Mouse (Mus musculus) testis, adult 2 months (tissue): ENCODE data around the gene Strip1. TPM values are rescaled to one million over a fixed set of nuclear protein-coding genes. Genes with fewer than 3 reads are reported as not detected.

Source experiments
- H3K27ac ChIP-seq: fragments of 200-500 bp; 2 replicates; pipeline ENCODE4 v1.5.1; 2012; ENCODE audit warnings: low read depth, low read length; ENCODE audit not compliant: control insufficient read depth, insufficient read depth
- H3K27me3 ChIP-seq: fragments of 200-500 bp; 2 replicates; pipeline ENCODE4 v1.6.1; 2012; ENCODE audit warnings: mild to moderate bottlenecking, low read length, moderate library complexity; ENCODE audit not compliant: control insufficient read depth, insufficient read depth
- H3K36me3 ChIP-seq: fragments of 200-500 bp; 2 replicates; pipeline ENCODE4 v1.6.1; 2012; ENCODE audit warnings: mild to moderate bottlenecking, low read length; ENCODE audit not compliant: control insufficient read depth, insufficient read depth
- H3K4me1 ChIP-seq: fragments of 200-500 bp; 2 replicates; pipeline ENCODE4 v1.6.1; 2012; ENCODE audit warnings: low read length; ENCODE audit not compliant: control insufficient read depth, insufficient read depth
- H3K4me3 ChIP-seq: fragments of 200-500 bp; 2 replicates; pipeline ENCODE4 v1.5.1; 2012; ENCODE audit warnings: low read depth, mild to moderate bottlenecking, low read length, moderate library complexity, mixed read lengths; ENCODE audit not compliant: control insufficient read depth
- CTCF ChIP-seq: fragments of 200-500 bp; IDR thresholded peaks from 2 replicates; pipeline ENCODE4 v1.5.1; 2012; ENCODE audit warnings: low read depth, mild to moderate bottlenecking, inconsistent platforms, low read length, moderate library complexity; ENCODE audit not compliant: control insufficient read depth, insufficient read depth, insufficient replicate concordance
- POLR2A ChIP-seq: fragments of 200-500 bp; IDR thresholded peaks from 2 replicates; pipeline ENCODE4 v1.6.1; 2012; ENCODE audit warnings: low read depth, mild to moderate bottlenecking, inconsistent platforms, low read length, moderate library complexity; ENCODE audit not compliant: control insufficient read depth
- polyA plus RNA-seq: library from polyadenylated mRNA; depleted of rRNA; stranded (reverse); fragments of >200 nt; gene quantifications from 2 replicates; pipeline ENCODE4 v1.2.3, GENCODE M21; 2012

Gene Strip1
- polyA plus RNA-seq, 1 experiment = 19.2 TPM

- H3K4me1 ChIP-seq = no peaks in the 10 kb centered on the region
- H3K27me3 ChIP-seq = no peaks in the 10 kb centered on the region
- no peak overlapping the region for H3K27ac ChIP-seq
- H3K4me3 ChIP-seq = no peak overlapping the region
- H3K36me3 ChIP-seq = no peaks in the 10 kb centered on the region
- TF ChIP-seq POLR2A (no peak), CTCF (no peak)
Observed at GRCm38 (mm10) chr3:107637606-107638172, 6.2 kb upstream of the Strip1 start.

DNA sequence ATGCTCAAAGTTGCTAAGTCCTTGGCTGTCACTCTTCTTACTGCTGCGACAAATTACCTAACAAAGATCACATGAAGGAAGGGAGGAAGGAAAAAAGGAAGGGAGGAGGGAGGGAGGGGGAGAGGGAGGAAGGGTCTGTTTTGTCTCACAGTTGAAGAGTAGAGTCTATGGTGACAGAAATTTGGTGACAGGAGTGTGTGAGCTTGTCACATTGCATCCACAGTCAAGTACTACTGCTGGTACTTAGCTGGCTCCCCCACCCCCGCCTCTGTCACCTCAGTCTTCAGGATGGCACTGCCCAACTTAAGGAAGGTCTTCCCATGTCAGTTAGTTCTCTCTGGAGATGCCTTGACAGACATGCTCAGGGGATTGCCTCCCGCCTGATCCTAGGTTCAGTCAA, 4.7 kb upstream of the Strip1 start:
- H3K4me3 ChIP-seq = no peak overlapping the region
- H3K27ac ChIP-seq = no peak overlapping the region
- H3K4me1 ChIP-seq = no peaks in the 10 kb centered on the region
- no peak for TF ChIP-seq POLR2A
- no peak for TF ChIP-seq CTCF
- H3K36me3 ChIP-seq = no peaks in the 10 kb centered on the region
- H3K27me3 ChIP-seq = no peaks in the 10 kb centered on the region

GRCm38 (mm10) chr3:107635836-107636235, 4.3 kb upstream of the Strip1 start:
- H3K27ac ChIP-seq = no peak overlapping the region
- H3K4me1 ChIP-seq = no peaks in the 10 kb centered on the region; the same call in 1 of the 2 replicates
- H3K36me3 ChIP-seq = no peaks in the 10 kb centered on the region
- H3K27me3 ChIP-seq = no peaks in the 10 kb centered on the region
- H3K4me3 ChIP-seq = no peak overlapping the region
- TF ChIP-seq POLR2A (no peak), CTCF (no peak)

GRCm38 (mm10) chr3:107633906-107634305, 2.4 kb upstream of the Strip1 start:
- H3K36me3 ChIP-seq = no peaks in the 10 kb centered on the region
- H3K27ac ChIP-seq = no peak overlapping the region
- TF ChIP-seq POLR2A = no peak
- no peak for TF ChIP-seq CTCF
- H3K4me1 ChIP-seq = peaks cover 3% of the 10 kb centered on the region
- no peaks in the 10 kb centered on the region for H3K27me3 ChIP-seq
- H3K4me3 ChIP-seq = no peak overlapping the region

GRCm38 (mm10) chr3:107632786-107633185, 1.3 kb upstream of the Strip1 start:
- Histone ChIP-seq H3K4me3 (no peak overlapping the region; the same call in 1 of the 2 replicates), H3K4me1 (peaks cover 3% of the 10 kb centered on the region), H3K27ac (no peak overlapping the region), H3K27me3 (no peaks in the 10 kb centered on the region), H3K36me3 (no peaks in the 10 kb centered on the region)
- TF ChIP-seq POLR2A (no peak), CTCF (no peak)

DNA sequence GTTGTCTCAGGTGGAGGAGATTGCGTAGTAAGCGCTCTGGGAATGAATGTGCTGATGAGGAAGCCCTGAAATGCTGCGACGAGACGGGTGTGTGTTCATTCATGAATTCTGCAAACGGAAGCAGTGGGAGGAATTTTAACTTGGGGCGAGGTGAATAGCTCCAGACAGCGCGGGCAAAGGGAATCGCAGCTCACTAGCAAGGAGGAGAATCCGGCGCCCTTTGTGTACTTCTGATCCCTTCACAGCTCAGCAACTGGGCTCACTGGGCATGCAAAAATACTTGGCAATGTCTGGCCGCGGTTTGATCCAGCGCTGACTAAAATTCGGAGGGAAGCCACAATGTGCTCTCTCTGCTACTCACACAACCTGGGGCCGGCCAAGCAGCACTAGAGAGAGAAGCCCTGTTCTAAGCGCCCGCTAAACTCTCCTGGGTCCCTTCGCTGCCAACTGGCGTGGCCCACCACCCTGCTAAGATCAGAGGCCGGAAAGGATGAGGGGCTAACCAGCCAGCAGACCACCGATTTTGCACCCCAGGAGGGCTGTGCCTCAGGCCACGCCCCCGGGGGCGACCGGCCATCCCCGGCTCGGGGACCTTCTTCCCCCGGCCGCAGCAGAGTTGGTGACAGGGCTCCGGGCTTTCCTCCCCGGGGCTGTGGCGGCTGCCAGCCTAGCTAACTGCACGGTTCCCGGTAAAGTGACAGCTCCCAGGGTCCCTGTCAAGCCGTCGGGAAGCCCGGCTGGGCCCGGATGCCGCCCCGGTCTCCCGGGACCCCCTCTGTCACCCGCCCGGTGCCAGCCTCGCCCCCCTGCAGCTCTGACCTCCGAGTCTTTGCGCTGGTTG, 592 bp downstream of the Strip1 start, which contains the start of gene Gm10961:
Gene Gm10961, plus strand, starts transcription at position 641 of the 841 bp plus-strand sequence.
- TF ChIP-seq CTCF (no peak), POLR2A (no peak)
- Histone ChIP-seq H3K36me3 (no peaks in the 10 kb centered on the region; the same call in 1 of the 2 replicates), H3K4me1 (peaks cover 3% of the 10 kb centered on the region), H3K27me3 (no peaks in the 10 kb centered on the region), H3K27ac (peak within 1 kb of the TSS; percentile 76), H3K4me3 (peak within 1 kb of the TSS; percentile 86)

DNA sequence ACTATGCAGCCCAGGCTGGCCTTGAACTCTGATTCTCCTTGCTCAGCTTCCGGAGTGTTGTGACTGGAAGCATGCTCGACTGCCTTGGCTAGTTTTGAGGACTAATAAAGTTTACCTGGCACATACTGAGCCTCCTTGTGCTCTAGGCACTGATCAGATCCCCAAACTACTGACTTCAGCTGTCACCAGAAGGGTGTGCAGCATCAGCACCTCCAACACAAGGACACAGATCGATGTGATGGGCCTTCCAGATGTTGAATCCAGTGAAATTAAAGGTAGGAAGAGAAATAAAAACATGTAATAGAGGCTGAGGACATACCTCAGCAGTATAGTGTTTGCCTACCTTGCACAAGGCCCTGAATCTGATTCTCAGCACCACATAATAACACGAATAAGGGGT, 2.1 kb downstream of the Strip1 start:
- H3K4me3 ChIP-seq = no peak overlapping the region
- no peaks in the 10 kb centered on the region; the same call in 1 of the 2 replicates for H3K36me3 ChIP-seq
- TF ChIP-seq CTCF = no peak
- no peak for TF ChIP-seq POLR2A
- no peaks in the 10 kb centered on the region for H3K27me3 ChIP-seq
- H3K4me1 ChIP-seq = peaks cover 3% of the 10 kb centered on the region
- H3K27ac ChIP-seq = no peak overlapping the region
